Mouse (Mus musculus): Measurements from ENCODE around the gene Tsen34. TPM values are rescaled to one million over a fixed set of nuclear protein-coding genes. Genes with fewer than 3 reads are reported as not detected.
"Not testable (repeated sequence)": the region's sequence is repeated elsewhere in the genome, so short reads cannot be mapped to it uniquely, and the experiment has no call there.

The Tsen34 gene
- polyA plus RNA-seq, 1 experiment from 2014 or later, result 240 TPM

- Histone ChIP-seq H3K9me3 (ENCODE audit: control insufficient read depth, low read length) (no peaks in the 10 kb centered on the region), H3K27me3 (replicated peaks; ENCODE audit: control insufficient read depth, insufficient read depth, low read length) (no peaks in the 10 kb centered on the region), H3K27ac (ENCODE audit: low read length) (no peak overlapping the region), H3K36me3 (ENCODE audit: control insufficient read depth, insufficient read depth) (peaks cover 6% of the 10 kb centered on the region; the same call in 1 of the 2 replicates), H3K9ac (replicated peaks; ENCODE audit: low read depth, low read length) (no peak overlapping the region), H3K4me3 (replicated peaks; ENCODE audit: low read length) (no peak overlapping the region), H3K4me1 (replicated peaks; ENCODE audit: control insufficient read depth, insufficient read depth, low read length) (peaks cover 19% of the 10 kb centered on the region), H3K4me2 (ENCODE audit: low read length) (no peak overlapping the region)
- ATAC-seq, result no peak
- WGBS, result 28% methylated on average over 7 of the region's 7 CpGs
Observed at GRCm38 (mm10) chr7:3707568-3708413, 15.1 kb downstream of the Tsen34 start.

GRCm38 (mm10) chr7:3708447-3708980, 15.9 kb downstream of the Tsen34 start:
- not testable (repeated sequence) for H3K27me3 ChIP-seq (replicated peaks; ENCODE audit: control insufficient read depth, insufficient read depth, low read length); ATAC-seq; H3K9ac ChIP-seq (replicated peaks; ENCODE audit: low read depth, low read length); H3K4me2 ChIP-seq (ENCODE audit: low read length); H3K4me3 ChIP-seq (replicated peaks; ENCODE audit: low read length); H3K27ac ChIP-seq (ENCODE audit: low read length); H3K9me3 ChIP-seq (ENCODE audit: control insufficient read depth, low read length); H3K36me3 ChIP-seq (ENCODE audit: control insufficient read depth, insufficient read depth)
- WGBS, result 46% methylated on average over 5 of the region's 5 CpGs
- peaks cover 19% of the 10 kb centered on the region for H3K4me1 ChIP-seq (replicated peaks; ENCODE audit: control insufficient read depth, insufficient read depth, low read length)

GRCm38 (mm10) chr7:3709000-3709399, 16.3 kb downstream of the Tsen34 start:
- H3K4me2 ChIP-seq (ENCODE audit: low read length), result no peak overlapping the region
- no peak for ATAC-seq
- no peak overlapping the region for H3K9ac ChIP-seq (replicated peaks; ENCODE audit: low read depth, low read length)
- H3K36me3 ChIP-seq (ENCODE audit: control insufficient read depth, insufficient read depth), result peaks cover 6% of the 10 kb centered on the region; the same call in 1 of the 2 replicates
- no peaks in the 10 kb centered on the region for H3K9me3 ChIP-seq (ENCODE audit: control insufficient read depth, low read length)
- H3K27me3 ChIP-seq (replicated peaks; ENCODE audit: control insufficient read depth, insufficient read depth, low read length), result no peaks in the 10 kb centered on the region
- H3K4me3 ChIP-seq (replicated peaks; ENCODE audit: low read length), result no peak overlapping the region
- peaks cover 19% of the 10 kb centered on the region for H3K4me1 ChIP-seq (replicated peaks; ENCODE audit: control insufficient read depth, insufficient read depth, low read length)
- H3K27ac ChIP-seq (ENCODE audit: low read length), result no peak overlapping the region
- WGBS, result 75% methylated on average over 1 of the region's 1 CpGs

GRCm38 (mm10) chr7:3712264-3712942, 19.7 kb downstream of the Tsen34 start:
- H3K36me3 ChIP-seq (ENCODE audit: control insufficient read depth, insufficient read depth), result peaks cover 2% of the 10 kb centered on the region; the same call in 1 of the 2 replicates
- H3K27me3 ChIP-seq (replicated peaks; ENCODE audit: control insufficient read depth, insufficient read depth, low read length), result no peaks in the 10 kb centered on the region
- H3K9ac ChIP-seq (replicated peaks; ENCODE audit: low read depth, low read length), result no peak overlapping the region
- H3K4me1 ChIP-seq (replicated peaks; ENCODE audit: control insufficient read depth, insufficient read depth, low read length), result no peaks in the 10 kb centered on the region
- H3K27ac ChIP-seq (ENCODE audit: low read length), result no peak overlapping the region
- no peak overlapping the region for H3K4me3 ChIP-seq (replicated peaks; ENCODE audit: low read length)
- H3K9me3 ChIP-seq (ENCODE audit: control insufficient read depth, low read length), result no peaks in the 10 kb centered on the region
- no peak for ATAC-seq
- H3K4me2 ChIP-seq (ENCODE audit: low read length), result no peak overlapping the region
- WGBS, result 37% methylated on average over 5 of the region's 5 CpGs

- H3K27me3 ChIP-seq (replicated peaks; ENCODE audit: control insufficient read depth, insufficient read depth, low read length), result no peaks in the 10 kb centered on the region
- H3K9me3 ChIP-seq (ENCODE audit: control insufficient read depth, low read length), result no peaks in the 10 kb centered on the region
- H3K4me1 ChIP-seq (replicated peaks; ENCODE audit: control insufficient read depth, insufficient read depth, low read length), result no peaks in the 10 kb centered on the region
- H3K4me3 ChIP-seq (replicated peaks; ENCODE audit: low read length), result no peak overlapping the region
- H3K9ac ChIP-seq (replicated peaks; ENCODE audit: low read depth, low read length), result no peak overlapping the region
- no peak overlapping the region for H3K27ac ChIP-seq (ENCODE audit: low read length)
- H3K4me2 ChIP-seq (ENCODE audit: low read length), result no peak overlapping the region
- ATAC-seq, result no peak
- 67% methylated on average over 1 of the region's 1 CpGs for WGBS
- no peaks in the 10 kb centered on the region for H3K36me3 ChIP-seq (ENCODE audit: control insufficient read depth, insufficient read depth)
Observed at GRCm38 (mm10) chr7:3715249-3715648, 22.6 kb downstream of the Tsen34 start.

- not testable (repeated sequence) for ATAC-seq; H3K9me3 ChIP-seq (ENCODE audit: control insufficient read depth, low read length); H3K9ac ChIP-seq (replicated peaks; ENCODE audit: low read depth, low read length); H3K4me3 ChIP-seq (replicated peaks; ENCODE audit: low read length); H3K27ac ChIP-seq (ENCODE audit: low read length); H3K27me3 ChIP-seq (replicated peaks; ENCODE audit: control insufficient read depth, insufficient read depth, low read length); H3K4me1 ChIP-seq (replicated peaks; ENCODE audit: control insufficient read depth, insufficient read depth, low read length); H3K36me3 ChIP-seq (ENCODE audit: control insufficient read depth, insufficient read depth); H3K4me2 ChIP-seq (ENCODE audit: low read length)
- no CpG with 5 or more reads among the region's 3 CpGs for WGBS
Observed at GRCm38 (mm10) chr7:3720268-3720667, 27.6 kb downstream of the Tsen34 start, which contains the start of gene Pirb. Gene Pirb, minus strand, starts transcription at chr7:3720391.

- not testable (repeated sequence) for H3K36me3 ChIP-seq (ENCODE audit: control insufficient read depth, insufficient read depth); ATAC-seq; H3K4me2 ChIP-seq (ENCODE audit: low read length); H3K27me3 ChIP-seq (replicated peaks; ENCODE audit: control insufficient read depth, insufficient read depth, low read length); H3K4me3 ChIP-seq (replicated peaks; ENCODE audit: low read length); H3K9ac ChIP-seq (replicated peaks; ENCODE audit: low read depth, low read length); H3K27ac ChIP-seq (ENCODE audit: low read length); H3K4me1 ChIP-seq (replicated peaks; ENCODE audit: control insufficient read depth, insufficient read depth, low read length); H3K9me3 ChIP-seq (ENCODE audit: control insufficient read depth, low read length)
Observed at GRCm38 (mm10) chr7:3725459-3725858, 32.8 kb downstream of the Tsen34 start.

- H3K27ac ChIP-seq (ENCODE audit: low read length); H3K4me1 ChIP-seq (replicated peaks; ENCODE audit: control insufficient read depth, insufficient read depth, low read length); H3K4me2 ChIP-seq (ENCODE audit: low read length); H3K9ac ChIP-seq (replicated peaks; ENCODE audit: low read depth, low read length); H3K27me3 ChIP-seq (replicated peaks; ENCODE audit: control insufficient read depth, insufficient read depth, low read length); ATAC-seq; H3K9me3 ChIP-seq (ENCODE audit: control insufficient read depth, low read length); H3K36me3 ChIP-seq (ENCODE audit: control insufficient read depth, insufficient read depth); H3K4me3 ChIP-seq (replicated peaks; ENCODE audit: low read length): not testable (repeated sequence)
- no CpG with 5 or more reads among the region's 1 CpGs for WGBS
Observed at GRCm38 (mm10) chr7:3732675-3733074, 40.0 kb downstream of the Tsen34 start.
